Mouse (Mus musculus): ENCODE measurements around the gene Gm9964. TPM values are rescaled to one million over a fixed set of nuclear protein-coding genes. Genes with fewer than 3 reads are reported as not detected.
"Not testable (repeated sequence)": the region's sequence is repeated elsewhere in the genome, so short reads cannot be mapped to it uniquely, and the experiment has no call there.

Gene Gm9964
- not detected in 2 replicates for total RNA-seq (2015)
- total RNA-seq (2017) = not detected in 2 replicates

DNA sequence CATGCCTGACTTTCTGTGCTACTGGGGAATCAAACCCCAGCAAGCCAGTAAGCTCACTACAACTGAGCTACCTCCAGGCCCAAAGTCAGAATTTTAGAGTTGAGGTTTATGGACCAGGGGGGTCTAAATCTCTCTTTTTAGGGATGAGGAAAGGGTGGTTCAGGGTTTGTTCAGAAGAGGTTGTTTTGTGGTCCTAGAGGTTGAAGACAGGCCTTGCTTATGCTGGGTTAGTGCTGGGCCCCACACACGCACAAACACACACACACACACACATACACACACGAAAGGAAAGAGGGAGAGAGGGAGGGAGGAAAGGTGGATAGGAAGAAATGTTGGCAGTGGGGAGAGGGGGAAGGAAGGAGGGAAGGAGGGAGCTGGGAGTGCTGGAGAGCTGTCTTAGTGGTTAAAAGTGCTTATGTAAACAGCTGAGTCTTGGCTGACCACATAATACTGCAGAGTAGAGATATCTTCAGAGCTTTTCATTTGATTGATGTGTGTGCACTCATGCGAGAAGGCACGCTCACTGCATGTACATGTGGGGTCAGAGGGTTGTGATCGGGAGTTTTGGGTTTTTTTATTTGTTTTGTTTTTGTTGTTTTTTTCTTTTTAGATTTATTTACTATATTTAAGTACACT is at the start of gene Gm9964:
Gene Gm9964, minus strand, starts transcription at position 51 of the 636 bp plus-strand sequence.
- ATAC-seq (ENCODE audit: poor library complexity, severe bottlenecking) = no peak

DNA sequence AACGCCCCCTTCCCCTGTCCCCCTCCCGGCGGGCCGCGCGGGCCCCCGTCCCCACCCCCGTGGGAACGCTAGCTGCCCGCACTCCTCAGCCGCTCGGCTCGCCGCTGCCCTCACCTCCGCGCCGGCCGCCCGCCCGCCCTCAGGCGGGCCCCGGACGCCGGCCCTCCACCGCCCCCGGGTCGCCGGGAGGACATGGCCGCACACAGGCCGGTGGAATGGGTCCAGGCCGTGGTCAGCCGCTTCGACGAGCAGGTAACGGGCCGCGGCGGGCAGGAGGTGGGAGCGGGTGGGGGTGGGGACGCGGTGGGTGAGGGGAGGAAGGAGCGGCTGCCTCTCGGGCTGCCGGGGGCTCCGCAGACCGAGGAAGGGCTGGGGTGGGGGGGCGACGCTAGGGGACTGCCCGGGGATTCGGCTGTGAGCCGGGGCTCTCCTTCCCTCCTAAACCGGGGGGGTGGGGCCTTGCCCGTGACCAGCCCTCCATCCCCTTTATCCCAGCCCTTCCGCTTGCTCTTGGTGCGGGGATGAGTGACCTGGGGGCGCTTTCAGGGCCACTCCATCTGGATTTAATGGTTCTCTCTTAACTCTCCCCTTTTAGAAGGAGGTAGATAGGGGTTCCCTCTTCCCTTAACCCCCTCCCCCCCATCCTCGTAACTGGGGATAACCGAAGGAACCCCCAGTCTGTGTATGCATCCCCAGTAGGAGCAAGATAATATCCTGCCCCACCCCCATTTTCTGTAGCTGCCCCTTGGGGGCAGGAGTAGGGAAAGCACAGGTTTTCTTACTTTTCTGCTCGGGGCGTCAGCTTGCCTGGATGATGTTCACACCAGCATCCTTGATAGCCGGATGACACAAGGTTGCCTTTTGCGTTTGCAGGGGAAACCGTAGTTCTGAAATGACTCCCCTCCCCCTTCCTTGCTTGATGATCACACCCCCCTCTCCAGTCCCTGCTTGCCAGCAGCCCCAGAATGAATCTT is 43.4 kb upstream of the Gm9964 start:
- ATAC-seq (ENCODE audit: poor library complexity, severe bottlenecking) = peak; percentile 24; the same call in 1 of the 2 replicates

- peak; percentile 91 for ATAC-seq (ENCODE audit: poor library complexity, severe bottlenecking)
Observed at GRCm38 (mm10) chr11:79339234-79339807, 42.6 kb upstream of the Gm9964 start, which contains the start of gene Nf1. Gene Nf1 (plus strand): TSS chr11:79339693.

- ATAC-seq (ENCODE audit: poor library complexity, severe bottlenecking) = no peak
Observed at GRCm38 (mm10) chr11:79338621-79339020, 41.9 kb upstream of the Gm9964 start.

GRCm38 (mm10) chr11:79336722-79337267 is 40.1 kb upstream of the Gm9964 start:
- ATAC-seq (ENCODE audit: poor library complexity, severe bottlenecking) = no peak

DNA sequence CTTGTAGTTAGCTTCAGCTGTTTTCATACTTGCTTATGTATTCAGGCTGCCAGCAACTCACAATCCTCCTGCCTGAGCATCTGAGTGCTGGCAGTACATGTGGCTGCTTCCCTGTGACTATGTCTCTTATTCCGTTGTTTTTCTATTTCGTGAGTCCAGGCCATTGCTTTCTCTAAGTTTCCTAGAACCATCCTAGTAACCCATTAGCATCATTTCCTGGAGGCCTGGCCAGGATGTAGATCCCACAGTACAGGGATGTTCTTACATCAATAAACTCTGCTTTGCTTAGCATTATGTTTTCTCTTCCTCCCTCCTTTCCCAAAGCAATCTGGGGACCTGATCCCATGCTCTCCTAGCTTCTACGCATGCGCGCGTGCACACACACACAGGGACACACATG is 38.4 kb upstream of the Gm9964 start:
- no peak for ATAC-seq (ENCODE audit: poor library complexity, severe bottlenecking)

- no peak for ATAC-seq (ENCODE audit: poor library complexity, severe bottlenecking)
Observed at GRCm38 (mm10) chr11:79329585-79329984, 32.9 kb upstream of the Gm9964 start.

GRCm38 (mm10) chr11:79328060-79328459 is 31.4 kb upstream of the Gm9964 start:
- ATAC-seq (ENCODE audit: poor library complexity, severe bottlenecking) = 0 out of 2 replicates have a peak, but pooled peaks have one; percentile 35

DNA sequence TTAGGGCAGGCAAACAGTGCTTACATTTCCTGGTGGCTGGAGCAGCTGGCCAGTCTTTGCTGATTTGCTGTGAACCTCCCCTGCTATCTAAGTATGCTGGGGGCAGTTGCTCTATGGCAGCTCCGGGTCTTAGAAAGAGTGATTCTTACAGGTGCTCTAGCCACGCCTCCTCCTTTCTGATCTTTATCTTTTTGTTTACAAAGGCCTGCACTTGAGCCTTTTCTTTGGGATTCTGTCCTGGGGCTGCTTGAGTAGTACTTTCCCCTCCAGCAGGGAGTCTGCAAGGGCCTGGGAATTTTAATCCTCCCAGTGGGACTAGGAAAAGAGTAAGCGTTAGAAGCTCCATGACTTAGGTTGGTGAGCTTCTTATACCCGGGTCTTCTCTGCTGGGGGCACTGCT is 30.4 kb upstream of the Gm9964 start:
- no peak for ATAC-seq (ENCODE audit: poor library complexity, severe bottlenecking)

- ATAC-seq (ENCODE audit: poor library complexity, severe bottlenecking) = no peak
Observed at GRCm38 (mm10) chr11:79325663-79326062, 29.0 kb upstream of the Gm9964 start.

DNA sequence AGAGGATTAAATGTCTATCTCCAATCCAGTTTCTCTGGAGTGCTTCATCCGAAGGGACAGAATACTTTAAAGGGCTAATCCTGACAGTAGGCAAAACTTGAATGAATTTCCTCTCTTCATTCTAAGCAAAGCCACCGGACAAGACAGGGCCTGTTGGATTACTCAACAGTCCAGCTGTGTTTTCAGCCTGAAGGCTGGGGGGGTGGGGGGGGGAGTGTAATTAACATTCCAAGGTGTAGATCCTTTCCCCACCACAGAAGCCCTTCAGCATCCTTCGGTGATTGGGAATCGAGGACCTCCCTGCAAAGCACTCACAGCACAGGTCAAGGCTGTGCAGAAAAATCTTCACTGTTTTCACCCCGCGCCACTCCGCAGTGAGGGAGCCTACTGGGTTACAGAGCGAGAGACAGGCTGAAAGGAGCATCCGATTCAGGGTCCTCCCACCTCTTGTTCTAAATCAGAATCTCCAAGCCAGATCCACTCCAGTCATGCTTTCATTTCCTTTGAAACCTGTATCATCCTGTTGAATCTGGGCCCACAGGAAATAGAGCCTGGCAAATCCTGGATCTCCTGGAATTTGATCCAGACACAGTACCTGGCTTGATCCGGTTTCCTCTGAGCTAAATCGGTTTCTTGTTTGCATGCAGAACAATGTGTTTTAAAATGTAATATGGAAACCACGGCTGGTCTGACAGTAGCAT is 27.4 kb upstream of the Gm9964 start:
- ATAC-seq (ENCODE audit: poor library complexity, severe bottlenecking) = no peak

DNA sequence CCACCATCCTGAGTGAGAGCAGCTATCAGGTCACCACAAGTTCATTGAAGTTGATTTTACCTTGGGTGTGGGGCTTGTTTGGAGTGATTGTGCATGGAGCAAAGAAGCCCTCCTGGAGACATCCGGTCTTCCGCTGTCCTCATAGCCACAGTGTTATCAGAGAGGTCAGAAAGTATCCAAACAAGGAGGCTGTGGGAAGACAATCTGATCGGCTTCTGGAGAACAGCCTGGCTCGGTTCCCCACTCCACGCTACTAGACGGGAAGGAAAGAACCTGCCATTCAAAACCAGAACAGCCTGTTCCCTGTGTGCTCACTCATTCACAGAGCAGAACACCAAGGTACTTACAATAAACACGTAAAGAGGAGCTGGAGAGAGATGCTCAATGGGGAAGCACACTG is 23.1 kb upstream of the Gm9964 start:
- ATAC-seq (ENCODE audit: poor library complexity, severe bottlenecking) = no peak

DNA sequence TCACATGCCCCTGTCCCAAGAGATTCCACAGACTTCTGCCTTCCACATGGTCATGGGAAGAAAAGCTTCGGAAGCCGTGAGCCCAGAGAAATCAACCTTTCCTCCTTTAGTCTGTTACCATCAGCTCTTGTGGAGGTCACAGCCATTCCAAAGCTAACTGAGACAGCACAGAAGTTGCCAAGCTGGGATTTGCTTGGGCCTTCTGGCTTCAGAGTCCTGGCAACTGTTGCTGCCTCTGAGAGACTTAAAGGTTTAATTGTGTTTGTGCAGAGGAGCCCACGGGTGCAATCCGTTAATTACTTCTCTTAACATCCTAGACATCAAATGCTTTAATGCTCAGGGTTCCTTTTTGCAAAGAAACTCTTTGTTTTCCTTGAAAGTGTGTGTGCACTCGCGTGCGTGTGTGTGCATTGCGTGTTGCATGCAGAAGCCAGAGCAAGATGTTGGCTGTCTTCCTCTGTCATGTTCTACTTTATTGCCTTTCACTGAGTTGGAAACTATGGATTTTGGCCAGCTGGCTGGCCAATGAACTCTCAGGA is 20.2 kb upstream of the Gm9964 start:
- ATAC-seq (ENCODE audit: poor library complexity, severe bottlenecking) = no peak

DNA sequence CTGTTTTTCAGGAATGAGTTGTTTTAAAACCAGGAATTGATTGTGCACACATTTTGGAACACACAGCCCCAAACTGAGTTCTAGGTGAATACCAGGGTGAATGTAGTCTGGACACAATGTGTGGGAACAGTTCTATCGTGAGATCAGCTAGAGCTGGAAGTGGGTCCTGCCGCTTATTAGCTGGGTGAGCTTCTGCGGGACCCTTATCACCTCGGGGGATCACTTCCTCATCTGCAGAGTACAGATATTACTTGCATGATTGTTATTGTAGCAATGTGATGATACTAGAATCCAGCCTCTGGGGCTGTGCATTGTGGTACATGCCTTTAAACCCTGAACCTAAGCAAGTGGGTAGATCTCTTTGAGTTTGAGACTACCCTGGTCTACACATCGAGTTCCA is 13.8 kb upstream of the Gm9964 start:
- no peak for ATAC-seq (ENCODE audit: poor library complexity, severe bottlenecking)

DNA sequence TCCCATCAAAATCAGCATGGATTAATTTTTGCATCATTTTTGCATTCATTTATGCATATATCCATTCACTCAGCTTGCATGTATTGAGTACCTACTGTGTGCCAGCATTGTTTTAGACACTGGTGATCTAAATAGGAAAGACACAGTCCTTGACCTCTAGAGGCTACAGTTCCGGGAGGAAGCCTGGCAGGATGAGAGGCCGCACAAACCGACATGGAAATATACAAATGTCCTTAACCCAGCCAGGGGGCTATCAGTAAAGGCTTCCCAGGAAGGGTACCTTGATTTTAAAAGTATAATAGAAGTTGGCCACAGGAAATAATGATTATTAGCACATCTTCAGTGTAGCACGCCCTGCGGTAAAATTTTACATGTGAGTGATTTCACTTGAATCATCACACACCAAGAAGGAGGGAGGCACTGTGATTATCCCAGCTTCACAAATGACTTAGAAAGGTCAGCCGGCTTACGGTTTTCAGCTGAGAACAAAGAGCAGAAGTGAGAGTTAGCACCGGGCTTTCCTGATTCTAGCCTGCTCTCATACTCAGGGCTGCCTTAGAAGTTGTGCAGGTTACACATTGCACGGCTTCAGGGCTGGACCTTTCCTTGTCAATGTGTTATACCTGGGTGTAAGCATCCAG is 11.0 kb upstream of the Gm9964 start:
- no peak for ATAC-seq (ENCODE audit: poor library complexity, severe bottlenecking)

DNA sequence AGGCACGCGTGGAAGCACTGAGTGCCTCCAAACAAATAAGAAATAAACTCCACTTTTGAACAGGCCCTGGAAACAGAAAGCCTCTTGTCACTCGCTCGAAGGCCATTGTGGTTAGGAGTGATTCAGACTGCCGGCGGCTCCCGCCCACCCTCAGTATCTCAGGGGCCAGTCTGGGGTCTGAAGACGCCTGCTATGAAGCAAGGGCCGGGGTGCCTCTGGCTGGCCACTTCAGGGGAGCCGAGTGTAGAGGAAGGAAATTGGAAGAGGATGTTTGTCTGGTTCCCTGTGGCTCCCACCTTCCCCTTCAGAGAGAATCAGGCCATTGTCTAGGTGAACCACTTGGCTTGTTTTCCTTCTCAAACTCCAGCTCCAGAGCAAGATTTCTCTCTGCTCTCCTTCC is 10.3 kb upstream of the Gm9964 start:
- ATAC-seq (ENCODE audit: poor library complexity, severe bottlenecking) = peak; percentile 28

GRCm38 (mm10) chr11:79306510-79306909 is 9.8 kb upstream of the Gm9964 start:
- no peak for ATAC-seq (ENCODE audit: poor library complexity, severe bottlenecking)

- ATAC-seq (ENCODE audit: poor library complexity, severe bottlenecking) = peak; percentile 79
Observed at GRCm38 (mm10) chr11:79305697-79306340, 9.1 kb upstream of the Gm9964 start.

DNA sequence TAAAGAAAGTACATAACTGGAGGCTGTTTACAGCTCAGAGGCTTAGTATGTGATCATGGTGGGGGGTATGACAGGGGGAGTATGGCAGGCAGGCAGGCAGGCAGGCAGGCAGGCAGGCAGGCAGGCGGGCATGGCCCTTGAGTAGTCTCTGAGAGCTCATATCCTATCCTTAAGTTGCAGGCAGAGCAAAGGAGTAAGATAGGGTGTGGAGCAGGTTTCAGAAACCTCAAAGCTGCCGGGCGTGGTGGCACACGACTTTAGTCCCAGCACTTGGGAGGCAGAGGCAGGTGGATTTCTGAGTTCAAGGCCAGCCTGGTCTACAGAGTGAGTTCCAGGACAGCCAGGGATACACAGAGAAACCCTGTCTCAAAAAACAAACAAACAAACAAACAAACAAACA is 7.5 kb upstream of the Gm9964 start:
- not testable (repeated sequence) for ATAC-seq (ENCODE audit: poor library complexity, severe bottlenecking)

All from megakaryocyte, adult 5-6 weeks (primary cell).